In the genomic region with DNA sequence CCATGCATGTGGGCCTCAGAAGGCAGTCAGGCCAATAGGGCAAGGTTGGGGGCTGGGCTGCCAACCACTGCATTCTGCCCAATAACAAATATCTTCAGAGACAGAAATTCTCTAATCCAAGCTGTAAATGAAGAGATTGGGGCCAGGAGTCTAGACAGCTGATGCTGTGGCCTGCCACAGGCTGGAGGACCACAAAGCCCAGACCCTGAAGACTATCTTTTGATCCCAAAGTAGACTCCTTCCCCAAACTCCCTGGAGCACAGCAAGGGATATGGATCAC, we compare ENCODE assay signal across 23 mouse cellular contexts.
"Had no signal": no experiment of that assay in that cellular context is flagged by ENCODE, and none has a peak within 500 bp of the region (broad histone marks: within the 10 kb centered on the region; RNA-seq: fewer than 3 reads in every experiment).

No protein-coding gene starts in this region.

- DNase-seq: forebrain, postnatal 0 days; gastrocnemius, postnatal 14 days; gastrocnemius, postnatal 36 days; heart, adult 18-20 months; heart, postnatal 14 days; heart, postnatal 36 days; kidney, adult 11 months; layer of hippocampus, postnatal 36 days; left cerebral cortex, postnatal 4 days; lung, adult 18-20 months had no signal

- H3K9me3 ChIP-seq: heart, embryonic 13.5 days; heart, embryonic 15.5 days; hindbrain, embryonic 12.5 days; kidney, embryonic 15.5 days; limb, embryonic 13.5 days; limb, embryonic 15.5 days; liver, embryonic 12.5 days had no signal

- H3K4me3 ChIP-seq: heart, embryonic 13.5 days; heart, embryonic 15.5 days; hindbrain, embryonic 12.5 days; kidney, embryonic 15.5 days; limb, embryonic 13.5 days; limb, embryonic 15.5 days; liver, embryonic 12.5 days had no signal

- H3K27ac ChIP-seq: heart, embryonic 13.5 days; heart, embryonic 15.5 days; hindbrain, embryonic 12.5 days; hindbrain, embryonic 14.5 days; kidney, embryonic 15.5 days; kidney, postnatal 0 days; limb, embryonic 13.5 days; limb, embryonic 15.5 days; liver, embryonic 12.5 days; liver, embryonic 14.5 days had no signal

- H3K27me3 ChIP-seq: heart, embryonic 13.5 days; heart, embryonic 15.5 days; hindbrain, embryonic 12.5 days; kidney, embryonic 15.5 days; limb, embryonic 13.5 days; limb, embryonic 15.5 days; liver, embryonic 12.5 days had no signal

- H3K9ac ChIP-seq: forebrain, postnatal 0 days; heart, embryonic 13.5 days; heart, embryonic 15.5 days; hindbrain, embryonic 12.5 days; hindbrain, embryonic 14.5 days; kidney, embryonic 15.5 days; limb, embryonic 13.5 days; limb, embryonic 15.5 days; liver, embryonic 12.5 days; liver, embryonic 14.5 days had no signal

- H3K4me2 ChIP-seq: heart, embryonic 11.5 days; heart, embryonic 13.5 days; heart, embryonic 15.5 days; hindbrain, embryonic 12.5 days; hindbrain, embryonic 14.5 days; kidney, embryonic 15.5 days; limb, embryonic 13.5 days; limb, embryonic 15.5 days; liver, embryonic 12.5 days had no signal

- ATAC-seq: forebrain, postnatal 0 days; hindbrain, embryonic 16.5 days; intestine, embryonic 16.5 days; liver, embryonic 12.5 days had no signal

- H3K36me3 ChIP-seq: heart, embryonic 13.5 days; heart, embryonic 15.5 days; hindbrain, embryonic 12.5 days; kidney, embryonic 15.5 days; limb, embryonic 13.5 days; limb, embryonic 15.5 days; liver, embryonic 12.5 days had no signal
